Mouse (Mus musculus): ENCODE measurements around the gene Myom1. TPM values are rescaled to one million over a fixed set of nuclear protein-coding genes. Genes with fewer than 3 reads are reported as not detected.

The Myom1 gene
- polyA plus RNA-seq, 1 experiment from 2014 or later: 1.2 TPM

DNA sequence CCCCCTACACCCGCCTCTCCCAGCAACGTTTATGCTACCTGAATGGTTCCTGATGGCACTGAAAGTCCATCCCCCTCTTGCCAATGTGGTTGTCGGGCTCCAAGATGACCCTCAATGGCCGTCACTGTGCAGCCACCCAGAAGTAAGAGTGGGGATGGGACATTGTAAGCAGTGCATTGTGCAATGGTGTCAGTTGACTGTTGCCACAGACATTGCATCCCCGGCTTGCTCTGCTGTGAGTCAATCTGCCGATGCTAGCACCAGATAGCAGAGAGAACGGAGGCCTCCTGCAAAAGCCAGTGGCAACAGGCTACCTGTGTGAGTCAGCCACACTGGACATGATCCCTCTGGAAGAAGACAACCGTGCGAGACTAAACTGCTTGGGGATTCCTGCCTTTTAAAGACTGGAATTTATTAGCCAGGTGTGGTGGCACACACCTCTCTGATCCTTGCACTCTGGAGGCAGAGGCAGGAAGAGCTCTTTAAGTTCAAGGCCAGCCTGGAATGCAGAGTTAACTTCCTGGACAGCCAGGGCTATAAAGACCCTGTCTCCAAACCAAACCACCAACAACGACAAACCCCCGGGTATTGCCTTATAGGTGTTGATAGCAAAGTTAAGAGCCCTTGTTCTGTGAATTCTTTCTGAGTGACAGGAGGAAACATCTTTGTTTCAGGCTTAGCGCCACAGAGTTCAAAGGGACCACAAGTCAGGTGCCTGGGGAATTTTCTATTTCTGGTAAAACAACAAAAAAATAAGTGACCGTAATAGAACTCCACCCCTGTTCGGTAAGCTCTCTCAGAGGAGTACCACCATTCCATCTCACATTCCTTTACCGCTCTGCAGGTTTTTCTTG lies 16.7 kb upstream of the Myom1 start:
- Histone ChIP-seq H3K36me3 (peaks cover 38% of the 10 kb centered on the region), H3K27me3 (no peaks in the 10 kb centered on the region), H3K4me2 (replicated peaks) (no peak overlapping the region), H3K9me3 (no peaks in the 10 kb centered on the region), H3K4me3 (replicated peaks) (no peak overlapping the region), H3K27ac (no peak overlapping the region), H3K4me1 (replicated peaks) (peaks cover 20% of the 10 kb centered on the region), H3K9ac (replicated peaks) (no peak overlapping the region)
- no peak for ATAC-seq
- 92% methylated on average over 15 of the region's 15 CpGs for WGBS

DNA sequence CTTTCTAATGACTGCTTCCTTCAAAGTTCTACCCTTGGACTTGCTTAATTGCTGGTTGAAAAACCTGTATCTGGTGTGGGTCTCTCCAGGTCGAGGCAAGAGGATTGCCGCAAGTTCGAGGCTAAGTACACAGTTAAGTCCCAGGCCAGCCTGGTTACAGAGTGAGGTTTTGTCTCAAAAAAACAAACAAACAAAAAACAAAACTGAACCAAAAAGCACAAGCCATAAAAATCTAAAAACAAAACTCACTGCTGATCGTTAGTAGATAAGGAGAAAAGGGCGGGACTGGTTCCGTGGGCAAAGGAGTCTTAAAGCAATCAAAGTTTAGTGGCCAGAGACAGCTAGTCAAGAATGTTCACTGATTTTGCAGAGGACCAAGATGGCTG lies 16.1 kb upstream of the Myom1 start:
- Histone ChIP-seq H3K27me3 (no peaks in the 10 kb centered on the region), H3K9ac (replicated peaks) (no peak overlapping the region), H3K27ac (no peak overlapping the region), H3K36me3 (peaks cover 31% of the 10 kb centered on the region), H3K4me3 (replicated peaks) (no peak overlapping the region), H3K9me3 (no peaks in the 10 kb centered on the region), H3K4me1 (replicated peaks) (peaks cover 25% of the 10 kb centered on the region), H3K4me2 (replicated peaks) (no peak overlapping the region)
- 96% methylated on average over 6 of the region's 6 CpGs for WGBS
- ATAC-seq: no peak

DNA sequence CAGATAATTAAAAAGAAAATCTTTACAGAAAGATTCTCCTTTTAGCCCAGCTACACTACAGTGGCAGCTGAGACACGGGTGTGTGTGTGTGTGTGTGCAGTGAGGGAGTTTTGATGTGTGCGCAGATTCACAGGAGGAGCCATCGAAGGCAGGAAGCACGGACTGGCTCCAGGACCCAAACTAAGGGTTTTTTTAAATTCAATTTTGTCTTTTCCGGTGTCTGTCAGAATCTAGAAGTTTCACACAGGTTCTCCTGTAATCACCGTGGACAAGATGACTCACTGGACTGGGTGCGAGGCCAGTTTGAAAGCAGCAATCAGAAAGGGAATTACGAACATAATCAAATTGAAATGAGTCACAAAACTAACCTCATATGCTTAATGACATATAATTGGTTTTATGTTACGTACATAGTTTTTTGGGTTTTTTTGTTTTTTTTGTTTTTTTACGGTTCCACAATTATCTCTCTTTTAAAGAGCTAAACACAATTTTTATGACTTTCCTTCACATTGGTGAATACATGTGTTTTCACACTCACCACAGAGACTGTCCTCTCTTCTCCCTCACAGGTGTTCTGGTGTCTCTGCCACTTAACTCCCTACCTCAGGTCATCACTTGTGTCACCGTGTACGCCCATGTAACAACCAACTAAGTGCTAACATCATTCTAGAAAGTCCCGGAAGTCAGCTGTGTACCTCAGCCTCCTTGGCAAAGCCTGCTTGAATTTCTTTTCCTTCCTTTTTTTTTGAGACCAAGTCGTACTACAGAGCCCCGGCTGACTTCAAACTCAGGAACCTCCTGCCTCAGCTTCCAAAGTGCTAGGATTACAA lies 15.4 kb upstream of the Myom1 start:
- no peak overlapping the region for H3K27ac ChIP-seq
- 91% methylated on average over 15 of the region's 15 CpGs for WGBS
- no peak for ATAC-seq

GRCm38 (mm10) chr17:70988337-70988767 lies 14.1 kb upstream of the Myom1 start:
- no peak for ATAC-seq
- Histone ChIP-seq H3K27ac (no peak overlapping the region), H3K9me3 (no peaks in the 10 kb centered on the region), H3K9ac (replicated peaks) (no peak overlapping the region), H3K36me3 (peaks cover 18% of the 10 kb centered on the region), H3K27me3 (no peaks in the 10 kb centered on the region), H3K4me3 (replicated peaks) (peak overlapping the region; percentile 97), H3K4me1 (replicated peaks) (peaks cover 30% of the 10 kb centered on the region), H3K4me2 (replicated peaks) (peak overlapping the region; percentile 78; the same call in 1 of the 2 replicates)
- 88% methylated on average over 12 of the region's 12 CpGs for WGBS

More for the DNA sequence above, 15.4 kb upstream of the Myom1 start:
- Histone ChIP-seq H3K9me3 (no peaks in the 10 kb centered on the region), H3K27me3 (no peaks in the 10 kb centered on the region), H3K36me3 (peaks cover 24% of the 10 kb centered on the region), H3K4me1 (replicated peaks) (peaks cover 30% of the 10 kb centered on the region), H3K9ac (replicated peaks) (no peak overlapping the region), H3K4me2 (replicated peaks) (no peak overlapping the region), H3K4me3 (replicated peaks) (no peak overlapping the region)

- Histone ChIP-seq H3K9me3 (no peaks in the 10 kb centered on the region), H3K4me1 (replicated peaks) (peaks cover 30% of the 10 kb centered on the region), H3K9ac (replicated peaks) (peak overlapping the region; percentile 98), H3K36me3 (peaks cover 21% of the 10 kb centered on the region), H3K27ac (peak overlapping the region; percentile 96), H3K4me3 (replicated peaks) (peak overlapping the region; percentile 97), H3K27me3 (no peaks in the 10 kb centered on the region), H3K4me2 (replicated peaks) (peak overlapping the region; percentile 78)
- ATAC-seq: no peak
- 54% methylated on average over 8 of the region's 8 CpGs for WGBS
Observed at GRCm38 (mm10) chr17:70989430-70989829, 13.0 kb upstream of the Myom1 start.

GRCm38 (mm10) chr17:70989991-70990390 lies 12.4 kb upstream of the Myom1 start:
- peak; percentile 84 for ATAC-seq
- peak overlapping the region; percentile 96 for H3K27ac ChIP-seq
- WGBS: under 1% methylated on average over 24 of the region's 24 CpGs
- peak overlapping the region; percentile 78 for H3K4me2 ChIP-seq (replicated peaks)
- H3K36me3 ChIP-seq: peaks cover 26% of the 10 kb centered on the region
- peak overlapping the region; percentile 97 for H3K4me3 ChIP-seq (replicated peaks)
- H3K4me1 ChIP-seq (replicated peaks): peaks cover 30% of the 10 kb centered on the region
- no peaks in the 10 kb centered on the region for H3K27me3 ChIP-seq
- H3K9ac ChIP-seq (replicated peaks): peak overlapping the region; percentile 98
- no peaks in the 10 kb centered on the region for H3K9me3 ChIP-seq

DNA sequence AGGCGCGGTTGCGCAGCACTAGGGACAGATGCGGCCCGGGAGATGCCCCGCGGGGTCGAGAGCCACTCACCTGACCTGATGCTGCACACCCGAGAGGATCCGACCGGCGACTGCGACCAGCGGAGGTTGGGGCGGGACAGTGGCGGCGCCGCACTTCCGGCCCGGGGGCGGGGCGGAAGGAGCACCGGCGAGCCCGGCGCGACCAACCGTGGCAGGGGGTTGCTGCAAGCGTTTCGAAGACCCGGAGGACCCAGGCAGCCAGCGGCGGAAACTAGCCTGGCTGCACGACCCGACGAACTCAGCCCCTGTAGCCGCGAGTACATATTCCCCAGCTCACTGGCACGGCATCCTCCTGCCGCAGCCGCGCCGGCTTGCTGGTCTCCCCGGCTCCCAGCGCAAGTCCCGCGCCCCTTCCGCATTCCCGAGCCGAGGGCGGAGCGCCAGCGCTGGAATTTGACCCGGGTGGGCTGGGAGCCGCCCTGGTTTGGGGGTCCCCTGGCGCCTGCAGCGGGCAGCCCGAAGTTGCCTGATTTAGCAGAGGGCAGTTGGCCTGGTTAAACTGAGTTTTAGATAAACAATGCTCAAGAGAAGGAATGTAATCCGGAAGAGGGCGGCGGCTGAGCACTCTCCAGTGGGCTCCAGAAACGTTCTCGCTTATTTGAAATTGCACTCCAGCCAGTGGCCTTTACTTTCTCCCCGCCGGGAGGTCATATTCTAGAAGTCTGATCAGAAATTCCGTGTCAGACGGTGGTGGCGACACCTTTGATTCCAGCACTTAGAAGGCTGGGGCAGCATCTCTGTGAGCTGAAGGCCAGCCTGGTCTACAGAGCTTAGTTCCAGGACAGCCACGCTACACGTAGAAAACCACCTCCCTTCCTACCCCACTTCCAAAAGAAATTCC lies 11.8 kb upstream of the Myom1 start:
- H3K4me3 ChIP-seq (replicated peaks): peak overlapping the region; percentile 97
- H3K27me3 ChIP-seq: no peaks in the 10 kb centered on the region
- H3K27ac ChIP-seq: peak overlapping the region; percentile 96
- H3K9ac ChIP-seq (replicated peaks): peak overlapping the region; percentile 98
- WGBS: under 1% methylated on average over 70 of the region's 70 CpGs
- peak overlapping the region; percentile 78 for H3K4me2 ChIP-seq (replicated peaks)
- peak; percentile 96 for ATAC-seq
- H3K4me1 ChIP-seq (replicated peaks): peaks cover 30% of the 10 kb centered on the region
- H3K36me3 ChIP-seq: peaks cover 25% of the 10 kb centered on the region
- no peaks in the 10 kb centered on the region for H3K9me3 ChIP-seq

DNA sequence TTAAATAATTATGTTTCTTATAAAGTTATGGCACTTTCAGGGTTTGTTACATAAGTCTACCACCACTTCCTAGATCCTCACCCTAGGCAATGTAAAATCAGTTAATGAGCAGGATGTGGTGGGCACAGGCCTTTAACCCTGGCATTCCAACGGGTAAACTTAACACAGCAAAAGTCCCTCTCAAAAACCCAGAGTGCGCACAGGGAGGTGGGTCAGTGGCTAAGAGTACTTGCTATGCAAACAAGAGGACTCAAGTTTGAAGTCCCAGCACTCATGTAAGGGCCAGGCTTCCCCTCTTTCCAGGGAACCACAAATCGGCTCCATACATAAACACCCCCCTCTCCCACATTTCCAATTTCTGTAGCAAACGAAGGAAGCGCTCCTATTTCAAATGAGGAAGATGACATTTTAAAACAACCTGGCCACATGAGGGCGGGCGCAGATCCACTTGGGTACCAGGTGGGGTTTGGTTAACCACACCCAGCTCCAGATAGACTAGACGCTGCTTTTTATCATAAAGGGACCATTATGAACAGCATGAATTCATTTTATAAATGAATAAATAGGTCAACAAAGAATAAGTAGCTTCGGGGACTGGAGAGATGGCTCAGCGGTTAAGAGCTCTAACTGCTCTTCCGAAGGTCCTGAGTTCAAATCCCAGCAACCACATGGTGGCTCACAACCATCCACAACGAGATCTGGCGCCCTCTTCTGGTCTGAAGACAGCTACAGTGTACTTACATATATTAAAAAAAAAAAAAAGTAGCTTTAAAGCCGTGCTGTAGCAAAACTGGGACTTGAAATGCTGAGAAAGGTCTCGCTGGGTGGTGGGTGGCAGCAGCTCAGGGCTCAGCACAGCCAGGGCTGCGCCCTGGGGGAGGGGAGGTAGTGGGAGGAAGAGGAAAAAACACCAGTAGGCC lies 10.5 kb upstream of the Myom1 start:
- Histone ChIP-seq H3K9me3 (no peaks in the 10 kb centered on the region), H3K9ac (replicated peaks) (no peak overlapping the region), H3K4me3 (replicated peaks) (no peak overlapping the region), H3K36me3 (peaks cover 18% of the 10 kb centered on the region), H3K4me1 (replicated peaks) (peaks cover 30% of the 10 kb centered on the region), H3K27me3 (no peaks in the 10 kb centered on the region), H3K27ac (no peak overlapping the region), H3K4me2 (replicated peaks) (no peak overlapping the region)
- no peak for ATAC-seq
- WGBS: 89% methylated on average over 16 of the region's 16 CpGs

DNA sequence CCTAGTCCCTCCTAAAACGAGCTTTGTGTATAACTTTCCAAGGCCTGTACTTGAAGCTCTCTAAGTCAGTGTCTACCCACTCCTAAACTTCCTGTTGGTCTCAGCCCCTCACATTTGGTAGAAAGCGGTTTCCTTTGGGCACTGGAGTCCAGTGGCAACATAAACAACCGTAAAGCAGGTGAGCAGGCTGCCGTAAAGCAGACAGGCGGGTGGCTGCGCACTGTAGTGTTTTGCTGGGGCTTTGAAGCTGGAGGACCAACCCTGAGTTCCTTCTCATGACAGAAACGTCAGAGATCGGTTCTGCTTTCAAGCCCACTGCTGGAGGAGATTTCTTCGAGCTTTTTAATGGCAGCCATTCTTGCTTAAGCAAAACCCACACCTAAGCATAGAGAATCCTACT lies 9.8 kb upstream of the Myom1 start:
- Histone ChIP-seq H3K4me1 (replicated peaks) (peaks cover 30% of the 10 kb centered on the region), H3K9me3 (no peaks in the 10 kb centered on the region), H3K27me3 (no peaks in the 10 kb centered on the region), H3K27ac (no peak overlapping the region), H3K4me3 (replicated peaks) (no peak overlapping the region), H3K9ac (replicated peaks) (no peak overlapping the region), H3K36me3 (peaks cover 18% of the 10 kb centered on the region), H3K4me2 (replicated peaks) (no peak overlapping the region)
- WGBS: 90% methylated on average over 9 of the region's 9 CpGs
- ATAC-seq: no peak

DNA sequence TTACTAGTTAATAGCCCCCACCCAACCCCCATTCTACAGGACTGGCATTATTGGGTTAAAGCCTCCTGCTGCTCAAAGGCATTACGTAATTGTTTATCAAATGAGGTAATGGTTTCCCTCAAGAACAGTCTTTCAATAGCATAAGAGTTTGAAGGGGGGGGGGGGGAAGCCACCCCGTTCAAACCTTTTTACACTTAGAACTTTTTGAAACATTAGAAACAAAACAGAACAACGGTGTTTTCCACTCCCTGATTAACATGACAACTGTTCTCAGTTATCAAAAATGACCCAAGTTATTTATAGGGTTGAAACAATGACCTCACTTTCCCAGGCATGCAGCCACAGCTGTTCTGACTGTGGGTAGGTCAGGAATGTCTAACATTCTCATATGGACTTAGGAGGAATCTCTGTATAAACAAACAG lies 9.0 kb upstream of the Myom1 start:
- Histone ChIP-seq H3K27me3 (no peaks in the 10 kb centered on the region), H3K9ac (replicated peaks) (no peak overlapping the region), H3K27ac (no peak overlapping the region), H3K36me3 (peaks cover 17% of the 10 kb centered on the region), H3K4me1 (replicated peaks) (peaks cover 23% of the 10 kb centered on the region), H3K4me3 (replicated peaks) (no peak overlapping the region), H3K4me2 (replicated peaks) (no peak overlapping the region), H3K9me3 (no peaks in the 10 kb centered on the region)
- WGBS: 68% methylated on average over 3 of the region's 3 CpGs
- ATAC-seq: no peak

- Histone ChIP-seq H3K4me2 (replicated peaks) (no peak overlapping the region), H3K27ac (no peak overlapping the region), H3K36me3 (peaks cover 16% of the 10 kb centered on the region), H3K9me3 (no peaks in the 10 kb centered on the region), H3K27me3 (no peaks in the 10 kb centered on the region), H3K4me1 (replicated peaks) (peaks cover 10% of the 10 kb centered on the region), H3K4me3 (replicated peaks) (no peak overlapping the region), H3K9ac (replicated peaks) (no peak overlapping the region)
- ATAC-seq: no peak
- 92% methylated on average over 6 of the region's 6 CpGs for WGBS
Observed at GRCm38 (mm10) chr17:70994671-70995070, 7.8 kb upstream of the Myom1 start.
